8 mouse cellular contexts compared by ENCODE assay signal in genomic region chr9:54699345-54700173, GRCm38 (mm10). TPM values are rescaled to one million over a fixed set of nuclear protein-coding genes. Genes with fewer than 3 reads are reported as not detected.
A peak's percentile ranks its signal among the peaks of the same experiment; 100 is the strongest.
DNase-seq lines count a peak whose midpoint lies in the region; ATAC-seq and TF ChIP-seq lines count a peak whose summit lies in the region.

No protein-coding gene starts in this region.

- DNase-seq in cerebellum, adult 11 months, result peak; percentile 77
- peak; percentile 77 for DNase-seq in forebrain, embryonic 14.5 days (ENCODE audit: low spot score)
- peak; percentile 86 to 88 for DNase-seq in heart, postnatal 10 days
- peak; percentile 75 to 89 for DNase-seq in kidney, postnatal 36 days
- DNase-seq in stomach, postnatal 0 days (ENCODE audit: low spot score), result peak; percentile 80

- TF ChIP-seq CTCF in E14TG2a.4 (conservative IDR thresholded peaks at IDR 0.05; ENCODE audit: low read length), result no peak
- TF ChIP-seq CTCF in stomach, postnatal 0 days (IDR thresholded peaks at IDR 0.05; ENCODE audit: low read depth), result peak; percentile 43; the same call in 1 of the 2 replicates

- peak overlapping the region; percentile 89 for H3K4me2 ChIP-seq in forebrain, embryonic 14.5 days (ENCODE audit: low read length)
- H3K4me2 ChIP-seq in liver, embryonic 16.5 days (ENCODE audit: low read depth, low read length), result peak overlapping the region; percentile 73
- H3K4me2 ChIP-seq in neural tube, embryonic 13.5 days, result peak overlapping the region; percentile 87
- H3K4me2 ChIP-seq in stomach, postnatal 0 days (replicated peaks; ENCODE audit: low read depth), result peak overlapping the region; percentile 98

- no peaks in the 10 kb centered on the region for H3K9me3 ChIP-seq in E14TG2a.4 (ENCODE audit: low read length)
- no peaks in the 10 kb centered on the region for H3K9me3 ChIP-seq in forebrain, embryonic 14.5 days (replicated peaks; ENCODE audit: control insufficient read depth, low read length)
- H3K9me3 ChIP-seq in liver, embryonic 16.5 days (replicated peaks; ENCODE audit: control insufficient read depth, low read length), result 0 out of 2 replicates have a peak, but pooled peaks cover 2% of the 10 kb centered on the region
- H3K9me3 ChIP-seq in neural tube, embryonic 13.5 days, result no peaks in the 10 kb centered on the region
- no peaks in the 10 kb centered on the region for H3K9me3 ChIP-seq in stomach, postnatal 0 days (ENCODE audit: control insufficient read depth, low read length)

- peaks cover 94% of the 10 kb centered on the region for H3K27me3 ChIP-seq in E14TG2a.4 (ENCODE audit: insufficient read depth, low read length)
- H3K27me3 ChIP-seq in forebrain, embryonic 14.5 days (replicated peaks; ENCODE audit: control insufficient read depth, insufficient read depth, low read length), result peaks cover 21% of the 10 kb centered on the region
- H3K27me3 ChIP-seq in liver, embryonic 16.5 days (ENCODE audit: control insufficient read depth, insufficient read depth, low read depth, low read length), result peaks cover 22% of the 10 kb centered on the region; the same call in 1 of the 2 replicates
- H3K27me3 ChIP-seq in neural tube, embryonic 13.5 days, result peaks cover 58% of the 10 kb centered on the region
- no peaks in the 10 kb centered on the region for H3K27me3 ChIP-seq in stomach, postnatal 0 days (ENCODE audit: control insufficient read depth, insufficient read depth, low read length)

- peak overlapping the region; percentile 79 for H3K4me3 ChIP-seq in E14TG2a.4 (replicated peaks; ENCODE audit: low read length)
- peak overlapping the region; percentile 69 for H3K4me3 ChIP-seq in forebrain, embryonic 14.5 days (ENCODE audit: low read depth, low read length)
- H3K4me3 ChIP-seq in liver, embryonic 16.5 days (ENCODE audit: low read depth, low read length), result peak overlapping the region; percentile 82
- H3K4me3 ChIP-seq in neural tube, embryonic 13.5 days, result peak overlapping the region; percentile 69
- H3K4me3 ChIP-seq in stomach, postnatal 0 days (ENCODE audit: low read depth, low read length), result peak overlapping the region; percentile 90

- peak; percentile 73 for ATAC-seq in forebrain, embryonic 14.5 days
- peak; percentile 52 for ATAC-seq in liver, embryonic 16.5 days (ENCODE audit: low read depth)
- peak; percentile 79 for ATAC-seq in neural tube, embryonic 13.5 days (ENCODE audit: low read depth)
- ATAC-seq in stomach, postnatal 0 days (ENCODE audit: low FRiP score, low TSS enrichment), result peak; percentile 82

- H3K36me3 ChIP-seq in E14TG2a.4 (ENCODE audit: insufficient read depth, low read length), result no peaks in the 10 kb centered on the region
- H3K36me3 ChIP-seq in forebrain, embryonic 14.5 days (ENCODE audit: control insufficient read depth, insufficient read depth, low read length), result no peaks in the 10 kb centered on the region
- no peaks in the 10 kb centered on the region for H3K36me3 ChIP-seq in liver, embryonic 16.5 days (ENCODE audit: control insufficient read depth, insufficient read depth)
- H3K36me3 ChIP-seq in neural tube, embryonic 13.5 days, result no peaks in the 10 kb centered on the region
- H3K36me3 ChIP-seq in stomach, postnatal 0 days (ENCODE audit: control insufficient read depth, insufficient read depth, low read length), result no peaks in the 10 kb centered on the region

- under 1% methylated on average over 83 of the region's 92 CpGs for WGBS in forebrain, embryonic 14.5 days
- under 1% methylated on average over 91 of the region's 92 CpGs for WGBS in liver, embryonic 16.5 days (ENCODE audit: insufficient replicate concordance)
- WGBS in neural tube, embryonic 13.5 days, result under 1% methylated on average over 92 of the region's 92 CpGs
- under 1% methylated on average over 84 of the region's 92 CpGs for WGBS in stomach, postnatal 0 days

- H3K27ac ChIP-seq in forebrain, embryonic 14.5 days (ENCODE audit: low read depth, low read length), result no peak overlapping the region
- H3K27ac ChIP-seq in liver, embryonic 16.5 days (ENCODE audit: low read length), result peak overlapping the region; percentile 94
- no peak overlapping the region for H3K27ac ChIP-seq in neural tube, embryonic 13.5 days (replicated peaks)
- peak overlapping the region; percentile 45; the same call in 1 of the 2 replicates for H3K27ac ChIP-seq in stomach, postnatal 0 days (replicated peaks)

- TF ChIP-seq EP300 in stomach, postnatal 0 days (optimal IDR thresholded peaks at IDR 0.05), result no peak

- peak overlapping the region; percentile 79 for H3K9ac ChIP-seq in forebrain, embryonic 14.5 days (ENCODE audit: low read length)
- peak overlapping the region; percentile 89 for H3K9ac ChIP-seq in liver, embryonic 16.5 days (ENCODE audit: low read depth, low read length)
- H3K9ac ChIP-seq in neural tube, embryonic 13.5 days, result peak overlapping the region; percentile 71
- H3K9ac ChIP-seq in stomach, postnatal 0 days (ENCODE audit: low read length), result peak overlapping the region; percentile 86

- H3K4me1 ChIP-seq in E14TG2a.4 (replicated peaks; ENCODE audit: low read depth, low read length), result peaks cover 16% of the 10 kb centered on the region
- no peaks in the 10 kb centered on the region; the same call in 1 of the 2 replicates for H3K4me1 ChIP-seq in forebrain, embryonic 14.5 days (ENCODE audit: control insufficient read depth, insufficient read depth, low read length)
- H3K4me1 ChIP-seq in liver, embryonic 16.5 days (ENCODE audit: control insufficient read depth, low read depth, low read length), result peaks cover 54% of the 10 kb centered on the region
- peaks cover 23% of the 10 kb centered on the region for H3K4me1 ChIP-seq in neural tube, embryonic 13.5 days (replicated peaks)
- H3K4me1 ChIP-seq in stomach, postnatal 0 days (replicated peaks; ENCODE audit: control insufficient read depth, insufficient read depth), result peaks cover 2% of the 10 kb centered on the region

- intact Hi-C loops in heart, postnatal 10 days (cut with DNase I), result no loop called here

RNA-seq across cellular contexts. Expression of gene Dnaja4, which starts 0.9 kb away (rescaled TPM):
- polyA plus RNA-seq in forebrain, embryonic 14.5 days (2014; fragmentation: Nextera tagmentation; extraction: Ambion mirVana), result 5.2 and 5.5 TPM in 2 replicates
- 10 to 100 TPM; 44.1 to 53.9 TPM for total RNA-seq in heart, postnatal 10 days (2021)
- 18.4 and 21.8 TPM in 2 replicates for polyA plus RNA-seq in liver, embryonic 16.5 days (2015; fragmentation: Nextera tagmentation; extraction: Ambion mirVana)
- 3.9 and 6.0 TPM in 2 replicates for polyA plus RNA-seq in neural tube, embryonic 13.5 days (2015; fragmentation: Nextera tagmentation; extraction: Ambion mirVana)
- polyA plus RNA-seq in stomach, postnatal 0 days (2015; fragmentation: Nextera tagmentation; extraction: Ambion mirVana), result 5.5 and 6.2 TPM in 2 replicates

RNA-seq across cellular contexts. Expression of gene Wdr61, which starts 34.8 kb away (rescaled TPM):
- polyA plus RNA-seq in forebrain, embryonic 14.5 days (2014; fragmentation: Nextera tagmentation; extraction: Ambion mirVana), result 141 and 159 TPM in 2 replicates
- 10 to 100 TPM; 39.7 to 45.6 TPM for total RNA-seq in heart, postnatal 10 days (2021)
- 71.1 and 78.8 TPM in 2 replicates for polyA plus RNA-seq in liver, embryonic 16.5 days (2015; fragmentation: Nextera tagmentation; extraction: Ambion mirVana)
- polyA plus RNA-seq in neural tube, embryonic 13.5 days (2015; fragmentation: Nextera tagmentation; extraction: Ambion mirVana), result 94.3 and 96.3 TPM in 2 replicates
- polyA plus RNA-seq in stomach, postnatal 0 days (2015; fragmentation: Nextera tagmentation; extraction: Ambion mirVana), result 129 and 132 TPM in 2 replicates

RNA-seq across cellular contexts. Expression of gene Acsbg1, which starts 37.9 kb away (rescaled TPM):
- 18.6 and 21.9 TPM in 2 replicates for polyA plus RNA-seq in forebrain, embryonic 14.5 days (2014; fragmentation: Nextera tagmentation; extraction: Ambion mirVana)
- under 1 TPM in 1 of 2 experiments, not detected in 1; 0.62 TPM for total RNA-seq in heart, postnatal 10 days (2021)
- polyA plus RNA-seq in liver, embryonic 16.5 days (2015; fragmentation: Nextera tagmentation; extraction: Ambion mirVana), result 0.06 and 0.24 TPM in 2 replicates
- polyA plus RNA-seq in neural tube, embryonic 13.5 days (2015; fragmentation: Nextera tagmentation; extraction: Ambion mirVana), result 17.0 TPM in 2 replicates
- polyA plus RNA-seq in stomach, postnatal 0 days (2015; fragmentation: Nextera tagmentation; extraction: Ambion mirVana), result 57.7 and 68.3 TPM in 2 replicates

Comparison
In these comparisons a context has a peak if more than half of its experiments do, and no peak if none do; other contexts are left out.
1. H3K27ac ChIP-seq: peak in liver, embryonic 16.5 days (single experiment) and stomach, postnatal 0 days (single experiment); none in forebrain, embryonic 14.5 days (single experiment) and neural tube, embryonic 13.5 days (single experiment).
2. RNA of gene Acsbg1, which starts 37.9 kb away (polyA plus RNA-seq): 57.7 to 68.3 TPM in stomach, postnatal 0 days, 18.6 to 21.9 TPM in forebrain, embryonic 14.5 days and 17.0 TPM in neural tube, embryonic 13.5 days; 0.06 to 0.24 TPM in liver, embryonic 16.5 days; every median in the first group is over 10 times any median in the second.
3. Peak in every context shown above with its lines, with median percentiles within 50 percentile points of each other: H3K4me3 ChIP-seq, DNase-seq, ATAC-seq, H3K4me2 ChIP-seq and H3K9ac ChIP-seq.